26 mouse cellular contexts compared by ENCODE assay signal in the genomic region with DNA sequence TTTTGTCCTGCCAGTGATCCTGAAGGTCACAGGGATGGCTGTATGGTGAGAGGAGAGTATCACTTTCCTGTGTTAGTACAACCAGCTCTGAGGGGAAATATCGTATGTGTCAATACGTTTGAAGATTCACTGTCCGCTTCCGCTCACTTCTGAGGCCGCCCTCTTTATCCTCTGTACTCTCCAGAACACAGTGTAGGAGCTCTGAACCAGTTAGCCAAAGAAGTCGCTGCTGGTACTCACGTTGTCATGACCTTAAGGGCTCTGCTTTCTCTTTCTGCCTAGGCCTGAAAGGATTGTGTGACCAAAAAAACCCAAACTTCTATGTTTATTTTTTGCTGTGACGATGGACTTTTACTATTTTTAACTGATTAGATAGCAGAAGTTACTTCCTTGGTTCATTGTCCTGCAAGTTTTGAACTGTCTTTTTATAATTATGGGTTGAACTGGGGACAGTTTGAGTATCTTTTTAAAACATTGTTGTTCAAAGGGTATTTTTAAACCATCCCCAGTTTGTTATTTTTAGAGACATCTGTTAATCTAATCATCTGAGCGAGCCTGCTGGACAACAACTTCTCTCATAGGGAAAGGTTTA.
DNase-seq lines count a peak whose midpoint lies in the region; ATAC-seq and TF ChIP-seq lines count a peak whose summit lies in the region.
"Had no signal": no experiment of that assay in that cellular context is flagged by ENCODE, and none has a peak within 500 bp of the region (broad histone marks: within the 10 kb centered on the region; RNA-seq: fewer than 3 reads in every experiment).

No protein-coding gene starts in this region.

- H3K9ac ChIP-seq in lung, postnatal 0 days (replicated peaks; ENCODE audit: low read depth): no peak overlapping the region
- no peak overlapping the region for H3K9ac ChIP-seq in heart, embryonic 15.5 days
- no peak overlapping the region for H3K9ac ChIP-seq in midbrain, embryonic 15.5 days
- H3K9ac ChIP-seq: embryonic facial prominence, embryonic 13.5 days; forebrain, embryonic 12.5 days; hindbrain, embryonic 15.5 days; kidney, embryonic 15.5 days; limb, embryonic 15.5 days; stomach, embryonic 15.5 days had no signal

- TF ChIP-seq EP300 in lung, postnatal 0 days (IDR thresholded peaks at IDR 0.05): no peak

- no peaks in the 10 kb centered on the region for H3K4me1 ChIP-seq in lung, postnatal 0 days (ENCODE audit: insufficient read depth, low read depth, low read length)
- peaks cover 46% of the 10 kb centered on the region for H3K4me1 ChIP-seq in heart, embryonic 15.5 days (replicated peaks)
- no peaks in the 10 kb centered on the region for H3K4me1 ChIP-seq in midbrain, embryonic 15.5 days
- H3K4me1 ChIP-seq: embryonic facial prominence, embryonic 13.5 days; kidney, embryonic 15.5 days; limb, embryonic 15.5 days; stomach, embryonic 15.5 days had no signal

- H3K36me3 ChIP-seq in lung, postnatal 0 days (ENCODE audit: insufficient read depth, low read length): no peaks in the 10 kb centered on the region
- no peaks in the 10 kb centered on the region for H3K36me3 ChIP-seq in heart, embryonic 15.5 days
- no peaks in the 10 kb centered on the region for H3K36me3 ChIP-seq in midbrain, embryonic 15.5 days (replicated peaks)
- H3K36me3 ChIP-seq: embryonic facial prominence, embryonic 13.5 days; forebrain, embryonic 12.5 days; G1E; hindbrain, embryonic 15.5 days; kidney, embryonic 15.5 days; limb, embryonic 15.5 days; midbrain, embryonic 10.5 days; stomach, embryonic 15.5 days had no signal

- peak; percentile 81 for DNase-seq in heart, adult 8-10 months (ENCODE audit: low spot score)
- no peak for DNase-seq in heart, postnatal 4 days
- DNase-seq in lung, postnatal 0 days (ENCODE audit: low spot score): peak; percentile 27
- no peak for DNase-seq in lung, postnatal 4 days
- DNase-seq in adipocyte (ENCODE audit: low spot score): no peak
- DNase-seq: adrenal gland, postnatal 10 days; B cell, adult 2 months; cerebellum, adult 8-10 months; cerebellum, postnatal 36 days; embryo, embryonic 11 days; left cerebral cortex, postnatal 4 days; thymus, adult 18-20 months; thymus, postnatal 36 days had no signal

- H3K27me3 ChIP-seq in lung, postnatal 0 days (replicated peaks; ENCODE audit: insufficient read depth, low read length): no peaks in the 10 kb centered on the region
- no peaks in the 10 kb centered on the region for H3K27me3 ChIP-seq in heart, embryonic 15.5 days
- H3K27me3 ChIP-seq in midbrain, embryonic 15.5 days (replicated peaks): no peaks in the 10 kb centered on the region
- H3K27me3 ChIP-seq: CH12.LX; embryonic facial prominence, embryonic 13.5 days; forebrain, embryonic 12.5 days; hindbrain, embryonic 15.5 days; kidney, embryonic 15.5 days; limb, embryonic 15.5 days; stomach, embryonic 15.5 days had no signal

- WGBS in lung, postnatal 0 days: 52% methylated on average over 9 of the region's 9 CpGs
- 45% methylated on average over 9 of the region's 9 CpGs for WGBS in heart, embryonic 15.5 days
- WGBS in midbrain, embryonic 15.5 days: 87% methylated on average over 9 of the region's 9 CpGs

- no peak overlapping the region for H3K4me2 ChIP-seq in lung, postnatal 0 days (replicated peaks; ENCODE audit: low read depth, low read length)
- H3K4me2 ChIP-seq in heart, embryonic 15.5 days: no peak overlapping the region; the same call in 1 of the 2 replicates
- no peak overlapping the region for H3K4me2 ChIP-seq in midbrain, embryonic 15.5 days
- H3K4me2 ChIP-seq: embryonic facial prominence, embryonic 13.5 days; forebrain, embryonic 12.5 days; hindbrain, embryonic 15.5 days; kidney, embryonic 15.5 days; limb, embryonic 15.5 days; stomach, embryonic 15.5 days had no signal

- no peaks in the 10 kb centered on the region for H3K9me3 ChIP-seq in lung, postnatal 0 days (ENCODE audit: low read length)
- no peaks in the 10 kb centered on the region for H3K9me3 ChIP-seq in heart, embryonic 15.5 days (replicated peaks)
- H3K9me3 ChIP-seq in midbrain, embryonic 15.5 days: no peaks in the 10 kb centered on the region
- H3K9me3 ChIP-seq: embryonic facial prominence, embryonic 13.5 days; forebrain, embryonic 12.5 days; hindbrain, embryonic 15.5 days; kidney, embryonic 15.5 days; limb, embryonic 15.5 days; midbrain, embryonic 10.5 days; stomach, embryonic 15.5 days had no signal

- peak overlapping the region; percentile 34; the same call in 1 of the 2 replicates for H3K27ac ChIP-seq in lung, postnatal 0 days (ENCODE audit: low read length)
- peak overlapping the region; percentile 88 for H3K27ac ChIP-seq in heart, embryonic 15.5 days
- H3K27ac ChIP-seq in midbrain, embryonic 15.5 days: no peak overlapping the region
- H3K27ac ChIP-seq: embryonic facial prominence, embryonic 13.5 days; forebrain, embryonic 12.5 days; hindbrain, embryonic 15.5 days; kidney, embryonic 15.5 days; limb, embryonic 15.5 days; midbrain, embryonic 10.5 days; stomach, embryonic 15.5 days had no signal

- ATAC-seq in lung, postnatal 0 days: no peak
- ATAC-seq in heart, embryonic 15.5 days (replicated peaks; ENCODE audit: insufficient number of reproducible peaks, insufficient read depth, low FRiP score, low read depth): no peak
- ATAC-seq in midbrain, embryonic 15.5 days (replicated peaks): no peak
- ATAC-seq: intestine, embryonic 16.5 days had no signal

- TF ChIP-seq CTCF in lung, postnatal 0 days (IDR thresholded peaks at IDR 0.05): no peak

- H3K4me3 ChIP-seq in lung, postnatal 0 days (ENCODE audit: low read depth, low read length): no peak overlapping the region
- no peak overlapping the region for H3K4me3 ChIP-seq in heart, embryonic 15.5 days
- H3K4me3 ChIP-seq in midbrain, embryonic 15.5 days: no peak overlapping the region
- H3K4me3 ChIP-seq: embryonic facial prominence, embryonic 13.5 days; erythroblast, embryonic 14.5 days; forebrain, embryonic 12.5 days; hindbrain, embryonic 15.5 days; kidney, embryonic 15.5 days; limb, embryonic 15.5 days; midbrain, embryonic 10.5 days; stomach, embryonic 15.5 days had no signal

Comparison
In these comparisons a context has a peak if more than half of its experiments do, and no peak if none do; other contexts are left out.
1. DNase-seq: peak in heart, adult 8-10 months (single experiment) and lung, postnatal 0 days (single experiment); none in heart, postnatal 4 days (single experiment), lung, postnatal 4 days (0 of 2) and adipocyte (single experiment).